Mouse (Mus musculus): ENCODE measurements around the gene Hmga2. TPM values are rescaled to one million over a fixed set of nuclear protein-coding genes. Genes with fewer than 3 reads are reported as not detected.
A peak's percentile ranks its signal among the peaks of the same experiment; 100 is the strongest.

The Hmga2 gene
- polyA plus RNA-seq, 1 experiment = 40.7 TPM

DNA sequence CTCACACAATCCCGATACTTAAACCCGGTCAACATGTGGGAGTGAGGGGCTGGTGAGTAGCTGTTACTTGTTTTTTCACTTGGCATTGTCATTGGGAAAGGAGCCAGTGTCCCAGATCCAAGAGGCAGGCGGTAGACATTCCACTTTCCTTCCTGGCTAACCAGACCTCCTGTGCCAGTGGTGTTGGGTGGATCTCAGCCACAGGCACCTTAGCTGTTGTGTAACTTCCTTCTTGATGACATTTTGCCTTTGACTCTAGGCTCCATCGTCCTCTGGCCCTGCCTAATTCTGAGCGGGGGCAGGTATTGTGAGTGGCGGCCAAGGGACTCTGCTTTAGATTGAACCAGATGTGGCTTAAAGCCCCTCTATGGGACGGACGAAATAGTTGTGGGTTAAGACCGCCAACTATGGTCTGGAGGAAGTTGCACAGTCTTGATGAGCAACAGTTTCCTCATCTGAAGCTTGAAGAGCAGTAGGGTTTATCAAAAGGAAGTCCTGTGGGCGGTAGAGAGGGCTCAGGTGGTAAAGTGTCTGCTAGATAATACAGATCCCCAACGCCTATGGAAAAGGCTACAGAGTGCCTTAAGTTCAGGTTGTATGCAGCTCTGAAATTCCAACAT, 152.6 kb downstream of the Hmga2 start:
- Histone ChIP-seq H3K27me3 (ENCODE audit: control insufficient read depth, insufficient read depth, low read length, poor library complexity, severe bottlenecking) (no peaks in the 10 kb centered on the region), H3K9me3 (replicated peaks; ENCODE audit: control insufficient read depth, insufficient read depth, low read length, poor library complexity, severe bottlenecking) (peaks cover 9% of the 10 kb centered on the region; the same call in 1 of the 2 replicates), H3K4me3 (ENCODE audit: low read depth, low read length) (no peak overlapping the region), H3K4me1 (ENCODE audit: control insufficient read depth, insufficient read depth, low read length) (no peaks in the 10 kb centered on the region), H3K27ac (ENCODE audit: insufficient read depth, low read length) (no peak overlapping the region), H3K9ac (ENCODE audit: low read depth, poor library complexity, severe bottlenecking) (no peak overlapping the region), H3K36me3 (ENCODE audit: control insufficient read depth, insufficient read depth, low read length, poor library complexity, severe bottlenecking) (no peaks in the 10 kb centered on the region)
- TF ChIP-seq EP300 (IDR thresholded peaks at IDR 0.05; ENCODE audit: insufficient read depth, low read depth, low read length) (no peak), POLR2A (IDR thresholded peaks at IDR 0.05; ENCODE audit: insufficient read depth, low read length) (no peak), CTCF (IDR thresholded peaks at IDR 0.05; ENCODE audit: low read depth, low read length) (no peak)

DNA sequence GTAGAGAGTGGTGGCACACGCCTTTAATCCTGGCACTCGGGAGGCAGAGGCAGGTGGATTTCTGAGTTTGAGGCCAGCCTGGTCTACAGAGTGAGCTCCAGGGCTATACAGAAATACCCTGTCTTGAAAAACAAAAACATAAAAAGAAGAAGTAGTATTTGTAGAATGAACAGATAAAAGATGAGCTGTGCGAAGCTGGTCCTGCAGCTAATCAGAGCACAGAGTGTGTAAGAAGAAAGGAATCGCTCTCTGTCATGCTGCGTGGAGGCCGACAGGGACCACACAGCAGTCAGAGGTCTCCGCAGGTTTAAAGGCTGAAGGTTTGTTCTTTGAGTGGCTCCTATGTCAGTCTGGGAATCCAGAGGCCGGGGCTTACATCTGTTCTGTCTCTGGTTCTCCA, 153.5 kb downstream of the Hmga2 start:
- H3K4me1 ChIP-seq (ENCODE audit: control insufficient read depth, insufficient read depth, low read length) = no peaks in the 10 kb centered on the region
- peaks cover 9% of the 10 kb centered on the region; the same call in 1 of the 2 replicates for H3K9me3 ChIP-seq (replicated peaks; ENCODE audit: control insufficient read depth, insufficient read depth, low read length, poor library complexity, severe bottlenecking)
- H3K4me3 ChIP-seq (ENCODE audit: low read depth, low read length) = no peak overlapping the region
- H3K36me3 ChIP-seq (ENCODE audit: control insufficient read depth, insufficient read depth, low read length, poor library complexity, severe bottlenecking) = no peaks in the 10 kb centered on the region
- no peak overlapping the region for H3K27ac ChIP-seq (ENCODE audit: insufficient read depth, low read length)
- TF ChIP-seq CTCF (IDR thresholded peaks at IDR 0.05; ENCODE audit: low read depth, low read length) (no peak), EP300 (IDR thresholded peaks at IDR 0.05; ENCODE audit: insufficient read depth, low read depth, low read length) (no peak), POLR2A (IDR thresholded peaks at IDR 0.05; ENCODE audit: insufficient read depth, low read length) (no peak)
- no peaks in the 10 kb centered on the region for H3K27me3 ChIP-seq (ENCODE audit: control insufficient read depth, insufficient read depth, low read length, poor library complexity, severe bottlenecking)
- no peak overlapping the region for H3K9ac ChIP-seq (ENCODE audit: low read depth, poor library complexity, severe bottlenecking)

DNA sequence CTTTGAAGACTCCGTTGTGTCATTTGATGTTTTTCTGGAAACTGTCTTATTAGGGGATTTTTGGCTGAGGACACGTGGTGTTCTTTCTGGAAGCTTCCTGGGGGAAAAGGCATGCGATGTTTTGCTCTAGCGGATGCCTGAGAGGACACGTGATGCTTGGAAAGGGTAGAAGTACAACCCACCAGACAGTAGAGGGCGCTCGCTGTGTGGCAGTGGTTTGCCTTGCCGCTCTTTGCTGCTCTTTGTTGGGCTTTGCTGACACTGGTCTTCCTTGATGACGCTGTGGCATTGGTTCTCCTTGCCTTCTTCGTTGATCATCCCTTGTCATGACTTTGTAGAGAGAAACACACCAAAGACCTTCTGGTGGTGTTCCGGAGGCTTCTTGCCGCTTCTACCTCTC, 156.7 kb downstream of the Hmga2 start:
- H3K9ac ChIP-seq (ENCODE audit: low read depth, poor library complexity, severe bottlenecking) = no peak overlapping the region
- TF ChIP-seq POLR2A (IDR thresholded peaks at IDR 0.05; ENCODE audit: insufficient read depth, low read length) (no peak), CTCF (IDR thresholded peaks at IDR 0.05; ENCODE audit: low read depth, low read length) (peak; percentile 56), EP300 (IDR thresholded peaks at IDR 0.05; ENCODE audit: insufficient read depth, low read depth, low read length) (no peak)
- H3K9me3 ChIP-seq (replicated peaks; ENCODE audit: control insufficient read depth, insufficient read depth, low read length, poor library complexity, severe bottlenecking) = peaks cover 9% of the 10 kb centered on the region; the same call in 1 of the 2 replicates
- H3K27me3 ChIP-seq (ENCODE audit: control insufficient read depth, insufficient read depth, low read length, poor library complexity, severe bottlenecking) = no peaks in the 10 kb centered on the region
- no peaks in the 10 kb centered on the region for H3K4me1 ChIP-seq (ENCODE audit: control insufficient read depth, insufficient read depth, low read length)
- H3K27ac ChIP-seq (ENCODE audit: insufficient read depth, low read length) = no peak overlapping the region
- no peak overlapping the region for H3K4me3 ChIP-seq (ENCODE audit: low read depth, low read length)
- no peaks in the 10 kb centered on the region for H3K36me3 ChIP-seq (ENCODE audit: control insufficient read depth, insufficient read depth, low read length, poor library complexity, severe bottlenecking)

Other genes with a start within 250 kb of the Hmga2 start
- gene Llph, start 249.4 kb downstream of the Hmga2 start, polyA plus RNA-seq (2011; ENCODE audit: insufficient read depth, insufficient read length, low read depth, missing spikeins) = 53.7 and 62.6 TPM in 2 replicates

Measured in ES-Bruce4 (cell line).